Comparison of ENCODE assay signal across 9 mouse cellular contexts in the genomic region with DNA sequence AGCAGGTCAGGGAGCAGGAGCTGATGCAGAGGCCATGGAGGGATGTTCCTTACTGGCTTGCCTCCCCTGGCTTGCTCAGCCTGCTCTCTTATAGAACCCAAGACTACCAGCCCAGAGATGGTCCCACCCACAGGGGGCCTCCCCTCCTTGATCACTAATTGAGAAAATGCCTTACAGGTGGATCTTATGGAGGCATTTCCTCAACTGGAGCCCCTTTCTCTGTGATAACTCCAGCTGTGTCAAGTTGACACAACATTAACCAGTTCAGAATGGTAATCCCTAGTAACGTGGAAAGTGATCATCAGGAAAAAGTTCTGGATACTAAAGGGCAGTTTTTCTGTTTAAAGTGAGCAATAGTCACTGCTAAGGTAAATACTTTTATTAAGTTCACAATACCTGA. TPM values are rescaled to one million over a fixed set of nuclear protein-coding genes. Genes with fewer than 3 reads are reported as not detected.
DNase-seq lines count a peak whose midpoint lies in the region; ATAC-seq and TF ChIP-seq lines count a peak whose summit lies in the region.
"Not testable (repeated sequence)": the region's sequence is repeated elsewhere in the genome, so short reads cannot be mapped to it uniquely, and the experiment has no call there.
"Had no signal": no experiment of that assay in that cellular context is flagged by ENCODE, and none has a peak within 500 bp of the region (broad histone marks: within the 10 kb centered on the region; RNA-seq: fewer than 3 reads in every experiment).

A gene (plus strand): TSS at position 301 of the 400 bp plus-strand sequence.

- H3K4me1 ChIP-seq in forebrain, embryonic 11.5 days (replicated peaks; ENCODE audit: control insufficient read depth, insufficient read depth, low read length); heart, embryonic 15.5 days (replicated peaks); hindbrain, embryonic 15.5 days (replicated peaks); midbrain, embryonic 14.5 days (ENCODE audit: control insufficient read depth, insufficient read depth, low read length): not testable (repeated sequence)

- 73% methylated on average over 1 of the region's 1 CpGs for WGBS in forebrain, embryonic 11.5 days
- 73% methylated on average over 1 of the region's 1 CpGs for WGBS in heart, embryonic 15.5 days
- 86% methylated on average over 1 of the region's 1 CpGs for WGBS in hindbrain, embryonic 15.5 days
- WGBS in midbrain, embryonic 14.5 days = 77% methylated on average over 1 of the region's 1 CpGs

- H3K4me3 ChIP-seq in forebrain, embryonic 11.5 days (ENCODE audit: low read depth, low read length); heart, embryonic 15.5 days; hindbrain, embryonic 15.5 days; left cerebral cortex, adult 2 months; midbrain, embryonic 14.5 days (replicated peaks; ENCODE audit: low read depth, low read length): not testable (repeated sequence)

- intact Hi-C loops in gastrocnemius, postnatal 36 days (cut with DNase I) = loop anchor here (10.0 kb wide), 1 partner anchor 213 kb away; a partner anchor contains a TSS
- intact Hi-C loops in left cerebral cortex, adult 2 months (cut with DNase I) = not testable (repeated sequence)

- not testable (repeated sequence) for H3K27ac ChIP-seq in forebrain, embryonic 11.5 days (ENCODE audit: low read depth, low read length); heart, embryonic 15.5 days; hindbrain, embryonic 15.5 days (replicated peaks); left cerebral cortex, adult 2 months; midbrain, embryonic 14.5 days (replicated peaks; ENCODE audit: low read depth, low read length)

- H3K9ac ChIP-seq in forebrain, embryonic 11.5 days (ENCODE audit: low read length); heart, embryonic 15.5 days; hindbrain, embryonic 15.5 days; midbrain, embryonic 14.5 days (replicated peaks; ENCODE audit: low read length): not testable (repeated sequence)

- H3K4me2 ChIP-seq in forebrain, embryonic 11.5 days (ENCODE audit: low read depth, low read length, severe bottlenecking); heart, embryonic 15.5 days; hindbrain, embryonic 15.5 days; midbrain, embryonic 14.5 days (ENCODE audit: low read length): not testable (repeated sequence)

- H3K36me3 ChIP-seq in forebrain, embryonic 11.5 days (ENCODE audit: control insufficient read depth, insufficient read depth, low read length); heart, embryonic 15.5 days; hindbrain, embryonic 15.5 days; midbrain, embryonic 14.5 days (ENCODE audit: control insufficient read depth, insufficient read depth, low read length): not testable (repeated sequence)

- H3K9me3 ChIP-seq in forebrain, embryonic 11.5 days (ENCODE audit: control insufficient read depth, low read length); heart, embryonic 15.5 days (replicated peaks); hindbrain, embryonic 15.5 days; midbrain, embryonic 14.5 days (ENCODE audit: control insufficient read depth, low read length): not testable (repeated sequence)

- TF ChIP-seq CTCF in left cerebral cortex, adult 2 months (IDR thresholded peaks at IDR 0.05) = not testable (repeated sequence)

- not testable (repeated sequence) for H3K27me3 ChIP-seq in forebrain, embryonic 11.5 days (ENCODE audit: control insufficient read depth, insufficient read depth, low read length); heart, embryonic 15.5 days; hindbrain, embryonic 15.5 days; midbrain, embryonic 14.5 days (ENCODE audit: control insufficient read depth, insufficient read depth, low read length)

- ATAC-seq in forebrain, embryonic 11.5 days (replicated peaks; ENCODE audit: low FRiP score); heart, embryonic 15.5 days (replicated peaks; ENCODE audit: insufficient number of reproducible peaks, insufficient read depth, low FRiP score, low read depth); hindbrain, embryonic 15.5 days (ENCODE audit: low FRiP score, low read depth); midbrain, embryonic 14.5 days (ENCODE audit: low FRiP score, low TSS enrichment): not testable (repeated sequence)

- not testable (repeated sequence) for DNase-seq in adrenal gland, postnatal 14 days; forebrain, embryonic 11.5 days (ENCODE audit: low spot score); gastrocnemius, postnatal 36 days; left cerebral cortex, adult 2 months (ENCODE audit: extremely low spot score in 1 of 2, low spot score in 2 of 2); midbrain, embryonic 14.5 days; thymus, postnatal 0 days (ENCODE audit: low spot score)

RNA-seq across cellular contexts. Expression of the gene that starts here (rescaled TPM):
- 13.0 and 15.8 TPM in 2 replicates for total RNA-seq in adrenal gland, postnatal 14 days (2021)
- polyA plus RNA-seq in forebrain, embryonic 11.5 days (2014; fragmentation: Nextera tagmentation; extraction: Ambion mirVana) = 10.1 and 10.2 TPM in 2 replicates
- 100 to 1,000 TPM in 1 of 2 experiments, 10 to 100 TPM in 1; 92.3 to 128 TPM for total RNA-seq in gastrocnemius, postnatal 36 days (2021)
- 35.4 and 37.7 TPM in 2 replicates for polyA plus RNA-seq in heart, embryonic 15.5 days (2015; fragmentation: Nextera tagmentation; extraction: Ambion mirVana)
- 14.4 and 16.2 TPM in 2 replicates for polyA plus RNA-seq in hindbrain, embryonic 15.5 days (2015; fragmentation: Nextera tagmentation; extraction: Ambion mirVana)
- 10 to 100 TPM; 71.9 to 74.0 TPM for total RNA-seq in left cerebral cortex, adult 2 months (2021)
- polyA plus RNA-seq in midbrain, embryonic 14.5 days (2014; fragmentation: Nextera tagmentation; extraction: Ambion mirVana) = 12.2 and 15.8 TPM in 2 replicates
- polyA plus RNA-seq in thymus, postnatal 0 days (2015; fragmentation: Nextera tagmentation; extraction: Ambion mirVana) = 30.4 and 32.5 TPM in 2 replicates
- polyA plus RNA-seq: activated CD4-positive, CD25-positive, alpha-beta regulatory T cell, adult 4 months had no signal
